Mouse (Mus musculus) CH12.LX (cell line): ENCODE data around the gene Cnot4. TPM values are rescaled to one million over a fixed set of nuclear protein-coding genes. Genes with fewer than 3 reads are reported as not detected.

Source experiments
- DNase-seq: peaks from one replicate; pipeline ENCODE4 v3.0.0-alpha.2; 2013; ENCODE audit errors: extremely low read depth
- H3K27ac ChIP-seq: 2 replicates; pipeline ENCODE4 v1.5.1; 2012; ENCODE audit warnings: low read depth, mild to moderate bottlenecking, control low read depth, moderate library complexity; ENCODE audit not compliant: insufficient read depth
- H3K27me3 ChIP-seq: replicated peaks from 2 replicates; pipeline ENCODE3; 2012; ENCODE audit warnings: inconsistent platforms
- H3K36me3 ChIP-seq, 2 experiments: replicated peaks in 1 of 2; 2 replicates each; pipeline versions ENCODE3 to v1.6.1; 2012; ENCODE audit warnings: inconsistent platforms in 1 of 2, low read length in 1 of 2, mild to moderate bottlenecking in 1 of 2, mixed read lengths in 1 of 2, moderate library complexity in 1 of 2; ENCODE audit not compliant: control insufficient read depth in 1 of 2, insufficient read depth in 1 of 2
- H3K4me1 ChIP-seq, 2 experiments: 2 replicates each; pipeline ENCODE4 v1.6.1; 2012; ENCODE audit warnings: inconsistent platforms in 1 of 2, moderate library complexity in 1 of 2; ENCODE audit not compliant: insufficient read depth in 2 of 2, control insufficient read depth in 1 of 2
- H3K4me2 ChIP-seq: 2 replicates; pipeline ENCODE4 v1.6.1; 2012; ENCODE audit warnings: low read depth, mild to moderate bottlenecking, control low read depth; ENCODE audit not compliant: poor library complexity, insufficient read depth, severe bottlenecking
- H3K4me3 ChIP-seq, 3 experiments: fragments of 150-350 bp in 1 of 3; sonication (generic) in 1 of 3; replicated peaks in 1 of 3; 2 replicates each; pipeline versions ENCODE3 to v1.5.1; 2011 to 2012; ENCODE audit warnings: low read depth in 2 of 3, low read length in 2 of 3, mild to moderate bottlenecking in 2 of 3, moderate library complexity in 2 of 3, control low read depth in 1 of 3, improper control_type of control experiment in 1 of 3, inconsistent platforms in 1 of 3, mixed read lengths in 1 of 3; ENCODE audit not compliant: poor library complexity in 1 of 3
- H3K79me2 ChIP-seq: replicated peaks from 2 replicates; pipeline ENCODE4 v1.6.1; 2012; ENCODE audit warnings: mild to moderate bottlenecking, moderate library complexity; ENCODE audit not compliant: control insufficient read depth, poor library complexity, insufficient read depth, severe bottlenecking; ENCODE audit errors: extremely low read depth
- H3K9ac ChIP-seq: 2 replicates; pipeline ENCODE4 v1.6.1; 2012; ENCODE audit warnings: low read depth, mild to moderate bottlenecking, control low read depth, moderate library complexity; ENCODE audit not compliant: insufficient read depth
- H3K9me3 ChIP-seq: replicated peaks from 2 replicates; pipeline ENCODE3; 2012; ENCODE audit warnings: low read length, inconsistent platforms, mixed read lengths
- BHLHE40 ChIP-seq: IDR thresholded peaks from 2 replicates; pipeline ENCODE4 v1.6.1; 2011; ENCODE audit warnings: mild to moderate bottlenecking, low read depth, low read length, improper control_type of control experiment
- CHD1 ChIP-seq: IDR thresholded peaks from 2 replicates; pipeline ENCODE4 v1.6.1; 2012; ENCODE audit warnings: low read depth, low read length, improper control_type of control experiment, inconsistent platforms
- CTCF ChIP-seq, 2 experiments: IDR thresholded peaks in 1 of 2; conservative IDR thresholded peaks in 1 of 2; 2 replicates each; pipeline ENCODE4 v1.5.1; 2011 to 2012; ENCODE audit warnings: low read depth in 2 of 2, low read length in 2 of 2, improper control_type of control experiment in 1 of 2, inconsistent platforms in 1 of 2, mild to moderate bottlenecking in 1 of 2, moderate library complexity in 1 of 2
- E2F4 ChIP-seq: IDR thresholded peaks from 2 replicates; pipeline ENCODE4 v1.6.1; 2011; ENCODE audit warnings: low read depth, low read length, improper control_type of control experiment; ENCODE audit not compliant: insufficient replicate concordance
- ETS1 ChIP-seq: conservative IDR thresholded peaks from 2 replicates; pipeline ENCODE4 v1.6.1; 2012; ENCODE audit warnings: low read depth, mild to moderate bottlenecking, inconsistent platforms, low read length, improper control_type of control experiment, moderate library complexity
- JUN ChIP-seq: IDR thresholded peaks from 2 replicates; pipeline ENCODE4 v1.6.1; 2011; ENCODE audit warnings: low read depth, mild to moderate bottlenecking, low read length, improper control_type of control experiment, moderate library complexity; ENCODE audit not compliant: insufficient read depth
- NRF1 ChIP-seq: IDR thresholded peaks from 2 replicates; pipeline ENCODE4 v1.6.1; 2014; ENCODE audit warnings: low read depth, mild to moderate bottlenecking, inconsistent platforms, low read length, improper control_type of control experiment, moderate library complexity
- POLR2AphosphoS2 ChIP-seq: IDR thresholded peaks from 2 replicates; pipeline ENCODE4 v1.6.1; 2011; ENCODE audit warnings: low read depth, low read length, improper control_type of control experiment
- RCOR1 ChIP-seq: conservative IDR thresholded peaks from 2 replicates; pipeline ENCODE4 v1.6.1; 2012; ENCODE audit warnings: low read depth, mild to moderate bottlenecking, inconsistent platforms, low read length, improper control_type of control experiment
- SIN3A ChIP-seq: IDR thresholded peaks from 2 replicates; pipeline ENCODE4 v1.6.1; 2012; ENCODE audit warnings: low read length, improper control_type of control experiment, inconsistent platforms
- TCF12 ChIP-seq: IDR thresholded peaks from 2 replicates; pipeline ENCODE4 v1.6.1; 2014; ENCODE audit warnings: low read depth, mild to moderate bottlenecking, inconsistent platforms, low read length, improper control_type of control experiment
- USF1 ChIP-seq: IDR thresholded peaks from 2 replicates; pipeline ENCODE4 v1.6.1; 2014; ENCODE audit warnings: low read depth, mild to moderate bottlenecking, inconsistent platforms, low read length, improper control_type of control experiment
- USF2 ChIP-seq: conservative IDR thresholded peaks from 2 replicates; pipeline ENCODE4 v1.6.1; 2011; ENCODE audit warnings: low read depth, low read length, improper control_type of control experiment
- ZKSCAN1 ChIP-seq: IDR thresholded peaks from 2 replicates; pipeline ENCODE4 v1.6.1; 2012; ENCODE audit warnings: low read depth, inconsistent platforms, low read length, improper control_type of control experiment, borderline replicate concordance
- ZNF384 ChIP-seq: IDR thresholded peaks from 2 replicates; pipeline ENCODE4 v1.6.1; 2012; ENCODE audit warnings: low read depth, low read length, improper control_type of control experiment, inconsistent platforms
- dilution Hi-C: fragments of 300-500 bp; cut with MboI; formaldehyde crosslinking; loops from 2 replicates; pipeline ENCODE4 v1.14.3; 2020; ENCODE audit warnings: low sequenced_read_pairs; ENCODE audit not compliant: extremely low pct_unique_long_range_greater_than_20kb, extremely low pct_ligation_motif_present
- in situ Hi-C: fragments of 300-500 bp; cut with MboI; formaldehyde crosslinking; loops from 3 replicates; pipeline ENCODE4 v1.14.3; 2019; ENCODE audit warnings: low sequenced_read_pairs, low pct_ligation_motif_present, low pct_unique_long_range_greater_than_20kb, mixed read lengths
- polyA plus RNA-seq: library from polyadenylated mRNA; unstranded; fragments of >175 nt; gene quantifications from 2 replicates; pipeline ENCODE4 v1.2.1, GENCODE M21; 2012; ENCODE audit warnings: low read depth; ENCODE audit not compliant: insufficient read length
- total RNA-seq, 2 experiments: library from RNA; depleted of rRNA; stranded (reverse); fragments of 300-350 nt in 1 of 2; fragments of >200 nt in 1 of 2; gene quantifications; 2 replicates each; pipeline ENCODE4 v1.2.3; 2012 to 2014

Cnot4 gene
- total and polyA plus RNA-seq, 3 experiments, result 6.0 to 25.1 (median 8.7) TPM

GRCm38 (mm10) chr6:35145569-35145968 lies 12.0 kb upstream of the Cnot4 start:
- Histone ChIP-seq H3K4me3 (no peak overlapping the region), H3K79me2 (no peaks in the 10 kb centered on the region), H3K4me2 (no peak overlapping the region), H3K9ac (no peak overlapping the region), H3K36me3 (no peaks in the 10 kb centered on the region), H3K27me3 (no peaks in the 10 kb centered on the region), H3K27ac (no peak overlapping the region), H3K9me3 (peaks cover 13% of the 10 kb centered on the region), H3K4me1 (peaks cover 0 to 12% of the 10 kb centered on the region in 2 experiments; a peak in 2 of 4 replicates)
- dilution Hi-C loops, result no loop called here
- no peak for DNase-seq
- in situ Hi-C loops, result no loop called here
- no peak for TF ChIP-seq E2F4
- no peak for TF ChIP-seq CHD1
- TF ChIP-seq CTCF (conservative IDR thresholded peaks at IDR 0.05 in 1 of 2, IDR thresholded peaks at IDR 0.05 in 1 of 2; ENCODE audit: low read depth in 2 of 2, low read length in 2 of 2), result peak in 1 of 2 experiments; percentile 21; a peak in 1 of 4 replicates
- TF ChIP-seq RCOR1, result no peak
- no peak for TF ChIP-seq NRF1

- H3K27ac ChIP-seq, result no peak overlapping the region
- no peaks in the 10 kb centered on the region for H3K79me2 ChIP-seq
- in situ Hi-C loops (no loop called here), dilution Hi-C loops (no loop called here)
- no peaks in the 10 kb centered on the region for H3K27me3 ChIP-seq
- TF ChIP-seq TCF12 (no peak), RCOR1 (no peak), POLR2AphosphoS2 (no peak)
- no peaks in the 10 kb centered on the region for H3K4me1 ChIP-seq
- H3K9me3 ChIP-seq, result peaks cover 7% of the 10 kb centered on the region
- no peak overlapping the region for H3K4me3 ChIP-seq
- no peak overlapping the region for H3K4me2 ChIP-seq
- no peak for DNase-seq
- H3K36me3 ChIP-seq, result no peaks in the 10 kb centered on the region
- no peak overlapping the region for H3K9ac ChIP-seq
Measured at GRCm38 (mm10) chr6:35140351-35140750, 6.8 kb upstream of the Cnot4 start.

GRCm38 (mm10) chr6:35134844-35135243 lies 1.3 kb upstream of the Cnot4 start:
- H3K4me2 ChIP-seq, result peak overlapping the region; percentile 47
- TF ChIP-seq JUN (no peak), RCOR1 (no peak), BHLHE40 (0 out of 2 replicates have a peak, but pooled peaks have one; percentile 23), SIN3A (no peak), USF2 (no peak), USF1 (no peak), ETS1 (no peak), ZNF384 (peak; percentile 69), POLR2AphosphoS2 (no peak), ZKSCAN1 (no peak)
- peaks cover 0 to 4% of the 10 kb centered on the region in 2 experiments for H3K36me3 ChIP-seq
- in situ Hi-C loops, result loop anchor here (5.0 kb wide), 1 partner anchor 37 kb away; no protein-coding TSS in a partner anchor
- H3K9ac ChIP-seq, result peak overlapping the region; percentile 21; the same call in 1 of the 2 replicates
- dilution Hi-C loops, result no loop called here
- no peaks in the 10 kb centered on the region for H3K9me3 ChIP-seq
- peaks cover 20% of the 10 kb centered on the region for H3K79me2 ChIP-seq
- H3K27ac ChIP-seq, result no peak overlapping the region
- H3K4me1 ChIP-seq, result peaks cover 2 to 28% of the 10 kb centered on the region in 2 experiments; a peak in 3 of 4 replicates
- H3K4me3 ChIP-seq, result peak overlapping the region in 2 of 3 experiments; percentile 63 to 73
- no peaks in the 10 kb centered on the region for H3K27me3 ChIP-seq
- no peak for DNase-seq
